Mouse (Mus musculus): Measurements from ENCODE around the gene BC030499. TPM values are rescaled to one million over a fixed set of nuclear protein-coding genes. Genes with fewer than 3 reads are reported as not detected.

Gene BC030499
- total and polyA plus RNA-seq, 3 experiments = 0.73 to 1.1 TPM; not detected in 1

DNA sequence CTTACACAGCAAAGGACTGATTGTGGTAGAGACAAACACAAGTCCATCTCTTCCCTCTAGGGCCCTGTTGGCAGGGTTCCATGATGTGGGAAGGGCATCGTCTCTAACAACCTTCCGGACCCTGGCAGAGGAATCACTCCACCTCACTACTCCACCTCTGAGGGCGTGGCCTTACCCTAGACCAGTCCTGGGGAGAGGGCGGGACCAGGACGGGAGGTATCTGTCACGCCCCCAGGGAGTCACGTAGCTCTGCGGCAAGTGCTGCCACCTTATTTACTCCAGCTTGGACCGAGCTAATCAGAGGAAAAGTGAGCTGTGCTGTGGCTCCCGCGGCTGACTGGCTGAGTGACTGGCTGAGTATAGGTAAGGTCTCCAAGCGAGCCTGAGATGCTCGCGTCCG lies 32.2 kb downstream of the BC030499 start, which contains the start of gene Aldoc (continued):
- TF ChIP-seq MAFK (IDR thresholded peaks at IDR 0.05; ENCODE audit: borderline replicate concordance, low read depth, low read length) (no peak), ETS1 (IDR thresholded peaks at IDR 0.05; ENCODE audit: low read depth, low read length) (no peak), MAX (IDR thresholded peaks at IDR 0.05; ENCODE audit: low read length) (peak; percentile 46; the same call in 1 of the 2 replicates)

DNA sequence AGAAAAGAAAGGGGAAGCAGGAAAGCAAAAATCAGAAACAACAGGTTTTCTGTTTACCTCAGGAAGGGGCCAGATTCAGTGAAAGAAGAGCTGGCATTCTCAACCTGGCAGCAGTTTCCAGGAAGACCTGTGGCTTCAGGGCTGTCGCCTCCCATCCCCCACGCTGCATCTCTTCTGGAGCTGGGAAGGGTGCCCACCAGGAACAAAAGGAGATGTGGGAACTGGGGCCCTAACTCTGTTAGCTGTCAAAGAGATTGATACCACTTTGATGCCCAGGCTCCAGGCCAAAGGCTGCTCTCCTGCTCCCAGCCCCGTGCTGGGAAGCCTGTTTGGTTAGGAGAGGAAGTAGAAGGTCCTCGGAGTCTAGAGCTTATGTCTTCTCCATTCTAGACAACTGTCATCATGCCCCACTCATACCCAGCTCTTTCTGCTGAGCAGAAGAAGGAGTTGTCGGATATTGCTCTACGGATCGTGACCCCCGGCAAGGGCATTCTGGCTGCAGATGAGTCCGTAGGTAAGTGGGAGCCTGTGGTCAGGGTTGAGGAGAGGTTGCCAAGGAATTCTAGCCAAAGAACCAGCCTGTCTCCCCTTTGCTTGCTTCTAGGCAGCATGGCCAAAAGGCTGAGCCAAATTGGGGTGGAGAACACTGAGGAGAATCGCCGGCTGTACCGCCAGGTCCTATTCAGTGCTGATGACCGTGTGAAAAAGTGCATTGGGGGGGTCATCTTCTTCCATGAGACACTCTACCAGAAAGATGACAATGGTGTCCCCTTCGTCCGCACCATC lies 33.6 kb downstream of the BC030499 start:
- Histone ChIP-seq H3K36me3 (ENCODE audit: control insufficient read depth in 1 of 2, insufficient read depth in 2 of 2, low read length in 2 of 2) (peaks cover 6 to 11% of the 10 kb centered on the region in 2 experiments), H3K4me3 (ENCODE audit: control insufficient read depth in 1 of 2, insufficient read depth in 1 of 2, low read depth in 2 of 2, low read length in 2 of 2) (no peak overlapping the region), H3K27me3 (ENCODE audit: control insufficient read depth in 1 of 2, insufficient read depth in 2 of 2, low read length in 2 of 2) (no peaks in the 10 kb centered on the region), H3K27ac (ENCODE audit: control insufficient read depth, low read depth, low read length) (no peak overlapping the region), H3K9ac (ENCODE audit: control insufficient read depth, low read depth, low read length, poor library complexity, severe bottlenecking) (no peak overlapping the region), H3K79me2 (ENCODE audit: control insufficient read depth, insufficient read depth, low read length, poor library complexity) (peaks cover 6% of the 10 kb centered on the region), H3K4me1 (ENCODE audit: control insufficient read depth in 1 of 2, insufficient read depth in 2 of 2, low read length in 2 of 2) (peaks cover 3 to 5% of the 10 kb centered on the region in 2 experiments; a peak in 3 of 4 replicates), H3K9me3 (replicated peaks; ENCODE audit: insufficient read depth, low read length) (no peaks in the 10 kb centered on the region)
- no peak for DNase-seq (ENCODE audit: low read depth, low spot score)
- no peak for TF ChIP-seq ELF1 (IDR thresholded peaks at IDR 0.05; ENCODE audit: low read depth, low read length)
- TF ChIP-seq MEF2A (IDR thresholded peaks at IDR 0.05; ENCODE audit: extremely low read depth, insufficient replicate concordance, low read depth, low read length, poor library complexity, severe bottlenecking) = no peak
- TF ChIP-seq RCOR1 (IDR thresholded peaks at IDR 0.05; ENCODE audit: low read depth, low read length) = no peak
- no peak for TF ChIP-seq TCF12 (IDR thresholded peaks at IDR 0.05; ENCODE audit: low read depth, low read length)
- TF ChIP-seq E2F4 (IDR thresholded peaks at IDR 0.05; ENCODE audit: borderline replicate concordance, low read depth, low read length) = no peak
- TF ChIP-seq NELFE (IDR thresholded peaks at IDR 0.05; ENCODE audit: low read depth, low read length) = no peak
- no peak for TF ChIP-seq USF1 (IDR thresholded peaks at IDR 0.05; ENCODE audit: low read depth, low read length)
- TF ChIP-seq KAT2A (conservative IDR thresholded peaks at IDR 0.05; ENCODE audit: low read depth, low read length) = no peak
- no peak for TF ChIP-seq TAL1 (IDR thresholded peaks at IDR 0.05; ENCODE audit: low read length)
- no peak for TF ChIP-seq MYB (IDR thresholded peaks at IDR 0.05; ENCODE audit: low read depth, low read length)
- no peak for TF ChIP-seq TBP (IDR thresholded peaks at IDR 0.05; ENCODE audit: low read depth, low read length)
- no peak for TF ChIP-seq POLR2AphosphoS2 (IDR thresholded peaks at IDR 0.05; ENCODE audit: low read length)
- no peak for TF ChIP-seq NRF1 (IDR thresholded peaks at IDR 0.05; ENCODE audit: insufficient read depth, low read depth, low read length, poor library complexity, severe bottlenecking)
- TF ChIP-seq CHD2 (IDR thresholded peaks at IDR 0.05; ENCODE audit: low read length) = no peak

DNA sequence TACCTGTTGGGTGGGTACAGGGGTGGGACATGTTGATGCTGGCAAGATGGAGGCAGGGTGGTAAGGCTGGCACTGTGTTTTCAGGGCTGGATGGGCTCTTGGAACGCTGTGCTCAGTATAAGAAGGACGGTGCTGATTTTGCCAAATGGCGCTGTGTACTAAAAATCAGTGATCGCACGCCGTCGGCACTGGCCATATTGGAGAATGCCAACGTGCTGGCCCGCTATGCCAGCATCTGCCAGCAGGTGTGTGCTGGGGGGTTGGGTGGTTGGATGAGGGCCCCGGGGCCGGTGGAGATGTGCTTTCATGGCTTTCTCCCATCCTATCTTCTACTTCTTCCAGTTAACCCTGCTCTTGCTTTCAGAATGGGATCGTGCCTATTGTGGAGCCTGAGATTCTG lies 34.3 kb downstream of the BC030499 start:
- Histone ChIP-seq H3K4me3 (ENCODE audit: control insufficient read depth in 1 of 2, insufficient read depth in 1 of 2, low read depth in 2 of 2, low read length in 2 of 2) (no peak overlapping the region), H3K9me3 (replicated peaks; ENCODE audit: insufficient read depth, low read length) (no peaks in the 10 kb centered on the region), H3K4me1 (ENCODE audit: control insufficient read depth in 1 of 2, insufficient read depth in 2 of 2, low read length in 2 of 2) (peaks cover 6% of the 10 kb centered on the region in 2 experiments; a peak in 3 of 4 replicates), H3K27ac (ENCODE audit: control insufficient read depth, low read depth, low read length) (no peak overlapping the region), H3K27me3 (ENCODE audit: control insufficient read depth in 1 of 2, insufficient read depth in 2 of 2, low read length in 2 of 2) (no peaks in the 10 kb centered on the region), H3K9ac (ENCODE audit: control insufficient read depth, low read depth, low read length, poor library complexity, severe bottlenecking) (no peak overlapping the region), H3K36me3 (ENCODE audit: control insufficient read depth in 1 of 2, insufficient read depth in 2 of 2, low read length in 2 of 2) (peaks cover 7 to 11% of the 10 kb centered on the region in 2 experiments), H3K79me2 (ENCODE audit: control insufficient read depth, insufficient read depth, low read length, poor library complexity) (peaks cover 8% of the 10 kb centered on the region)
- DNase-seq (ENCODE audit: low read depth, low spot score) = no peak
- TF ChIP-seq ZKSCAN1 (IDR thresholded peaks at IDR 0.05; ENCODE audit: low read depth, low read length) = no peak
- 0 out of 6 replicates have a peak, but pooled peaks of 1 of the 3 experiments have one; percentile 9 for TF ChIP-seq CTCF (IDR thresholded peaks at IDR 0.05 in 2 of 3, conservative IDR thresholded peaks at IDR 0.05 in 1 of 3; ENCODE audit: control insufficient read depth in 1 of 3, insufficient read depth in 1 of 3, low read depth in 2 of 3, low read length in 3 of 3, poor library complexity in 1 of 3, severe bottlenecking in 1 of 3)
